Mouse (Mus musculus): ENCODE results near the gene Olfr1240.

Olfr1240 gene

DNA sequence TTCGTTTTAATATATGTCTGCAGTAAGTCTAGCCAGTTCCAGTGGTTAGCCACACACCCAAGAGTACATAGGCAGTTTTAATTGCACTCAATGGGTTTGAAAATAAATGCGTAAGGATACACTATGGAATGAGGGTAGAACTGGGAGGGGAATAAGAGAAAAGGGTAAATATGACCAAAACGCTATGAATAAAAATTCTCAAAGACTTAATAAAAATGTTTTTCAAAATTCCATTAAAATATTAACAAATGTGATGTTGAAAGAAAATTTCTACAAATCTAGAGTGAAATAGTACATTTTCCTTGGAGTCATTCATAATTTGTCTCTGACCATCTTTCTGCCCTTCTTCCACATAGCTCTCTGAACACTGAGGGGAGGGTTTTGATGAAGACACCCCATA lies at the start of gene Olfr1240:
Olfr1240 (minus strand) TSS at position 101 of the 400 bp plus-strand sequence.
- no peak for DNase-seq (ENCODE audit: low read depth, low spot score)

DNA sequence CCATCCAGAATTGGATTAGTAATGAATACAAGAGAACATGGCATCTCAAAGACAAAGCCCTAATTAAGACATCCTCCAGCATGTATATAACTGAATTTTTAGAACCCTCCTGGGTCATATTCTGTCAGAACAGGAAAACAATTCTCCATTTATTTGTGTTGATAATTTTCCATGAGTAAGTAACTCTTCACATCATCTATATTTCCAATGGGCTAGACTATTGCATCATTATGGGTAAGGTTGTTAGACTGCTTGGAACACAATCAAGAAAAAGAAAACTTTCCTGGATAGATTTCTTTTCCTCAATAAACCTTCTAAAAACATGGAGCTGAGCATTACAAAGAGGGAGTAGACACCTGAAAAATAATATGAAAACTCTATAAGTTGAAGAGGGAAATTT lies 44.2 kb upstream of the Olfr1240 start, which contains the start of gene Olfr1241:
Olfr1241 (minus strand) TSS at position 101 of the 400 bp plus-strand sequence.
- no peak for DNase-seq (ENCODE audit: low read depth, low spot score)

DNA sequence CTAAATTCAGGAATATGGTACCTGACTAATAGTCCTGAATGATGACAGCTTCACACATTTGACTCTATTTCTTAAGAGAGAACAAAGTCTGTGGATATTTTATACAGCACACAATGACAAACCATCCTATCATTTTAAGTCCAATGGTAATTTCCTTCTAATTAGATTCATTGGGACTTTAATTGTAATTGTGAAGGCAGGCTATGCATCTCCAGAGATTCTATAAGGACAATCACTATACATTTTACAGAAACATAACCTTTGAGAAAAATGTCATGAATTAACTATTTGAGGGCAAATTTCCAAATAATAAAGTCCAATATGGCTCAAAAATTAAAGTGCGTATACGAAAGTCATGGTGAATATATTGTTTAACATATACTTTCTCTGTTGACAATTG lies 22.5 kb downstream of the Olfr1240 start, which contains the start of gene Olfr1239:
Olfr1239 (minus strand) TSS at position 101 of the 400 bp plus-strand sequence.
- no peak for DNase-seq (ENCODE audit: low read depth, low spot score)

DNA sequence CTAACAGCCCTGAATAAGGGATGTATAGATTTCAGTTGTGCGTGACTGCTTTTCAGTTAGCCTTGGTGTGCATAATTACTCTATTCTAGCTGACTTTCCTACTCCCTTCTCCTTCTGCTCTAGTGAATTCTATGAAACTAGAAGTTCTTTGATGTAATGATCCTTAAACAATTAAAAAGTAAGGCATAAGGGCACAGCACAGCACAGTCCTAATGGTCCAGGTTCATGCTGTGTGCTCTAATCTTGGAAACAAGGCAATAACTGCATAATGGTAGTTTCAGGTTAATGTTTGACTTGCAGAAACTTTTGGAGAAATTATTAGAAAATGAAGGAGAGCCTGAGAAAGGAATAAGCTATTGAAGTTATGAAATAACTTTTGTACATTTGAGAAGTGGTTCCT lies 28.2 kb downstream of the Olfr1240 start:
- DNase-seq (ENCODE audit: low read depth, low spot score): no peak

DNA sequence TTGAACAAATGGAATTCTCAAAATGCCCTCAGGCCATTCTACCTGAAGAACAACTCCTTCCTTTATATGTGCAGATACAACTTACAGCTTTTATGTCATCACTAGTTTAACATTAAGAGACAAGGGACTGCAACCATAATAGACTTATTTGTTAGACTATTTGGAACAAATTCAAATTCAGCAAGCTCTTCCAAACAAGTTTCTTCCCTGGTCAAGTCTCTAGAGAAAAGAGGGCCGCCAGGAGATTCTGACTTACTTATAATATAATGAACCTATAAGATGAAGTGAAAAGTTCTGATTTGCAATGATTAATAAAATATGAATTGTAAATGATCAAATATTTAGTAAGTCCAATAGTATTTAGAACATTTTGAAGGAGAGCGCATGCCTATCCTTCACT lies 33.2 kb downstream of the Olfr1240 start, which contains the start of gene Olfr1238:
Olfr1238 (minus strand) TSS at position 101 of the 400 bp plus-strand sequence.
- DNase-seq (ENCODE audit: low read depth, low spot score): no peak

DNA sequence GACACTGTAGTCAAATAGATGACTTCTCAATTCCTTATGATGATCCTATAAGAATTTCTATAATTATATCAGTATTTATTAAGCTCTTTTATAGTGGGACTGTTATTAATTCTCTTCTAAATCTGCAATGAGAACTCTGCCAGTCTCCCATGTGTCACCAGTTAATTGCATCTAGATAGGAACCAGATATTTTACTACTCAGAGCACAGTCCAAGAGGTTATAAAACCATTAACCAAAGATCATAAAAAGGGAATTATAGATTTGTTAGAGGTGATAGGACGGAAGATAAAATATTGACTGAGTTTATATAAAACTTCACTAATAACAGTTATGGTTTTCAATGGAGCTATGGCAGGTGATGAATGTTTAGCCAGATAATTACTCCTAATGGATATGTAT lies 41.9 kb downstream of the Olfr1240 start:
- no peak for DNase-seq (ENCODE audit: low read depth, low spot score)
